ENCODE assay signal across 18 mouse cellular contexts in genomic region chr13:113489951-113490822, GRCm38 (mm10).
DNase-seq lines count a peak whose midpoint lies in the region; ATAC-seq and TF ChIP-seq lines count a peak whose summit lies in the region.
"Had no signal": no experiment of that assay in that cellular context is flagged by ENCODE, and none has a peak within 500 bp of the region (broad histone marks: within the 10 kb centered on the region; RNA-seq: fewer than 3 reads in every experiment).

No protein-coding gene starts in this region.

- 0 out of 2 replicates have a peak, but pooled peaks cover 8% of the 10 kb centered on the region for H3K4me1 ChIP-seq in lung, embryonic 14.5 days (ENCODE audit: insufficient read depth)
- peaks cover 12% of the 10 kb centered on the region for H3K4me1 ChIP-seq in lung, embryonic 16.5 days (replicated peaks; ENCODE audit: control insufficient read depth, insufficient read depth, low read length)
- H3K4me1 ChIP-seq: liver, embryonic 13.5 days had no signal

- H3K9ac ChIP-seq in lung, embryonic 14.5 days = no peak overlapping the region
- no peak overlapping the region for H3K9ac ChIP-seq in lung, embryonic 16.5 days (ENCODE audit: low read length)
- H3K9ac ChIP-seq: embryonic facial prominence, embryonic 15.5 days; hindbrain, embryonic 14.5 days; liver, embryonic 13.5 days had no signal

- no peak overlapping the region for H3K4me3 ChIP-seq in lung, embryonic 14.5 days (ENCODE audit: low read depth, low read length)
- no peak overlapping the region for H3K4me3 ChIP-seq in lung, embryonic 16.5 days (ENCODE audit: low read length)
- H3K4me3 ChIP-seq: embryonic facial prominence, embryonic 15.5 days; liver, embryonic 13.5 days had no signal

- WGBS in lung, embryonic 14.5 days = 53% methylated on average over 6 of the region's 6 CpGs
- WGBS in lung, embryonic 16.5 days = 51% methylated on average over 6 of the region's 6 CpGs

- ATAC-seq in lung, embryonic 14.5 days (ENCODE audit: insufficient read depth) = peak; percentile 30; the same call in 1 of the 2 replicates
- peak; percentile 32; the same call in 1 of the 2 replicates for ATAC-seq in lung, embryonic 16.5 days (ENCODE audit: low read depth)
- ATAC-seq: forebrain, embryonic 16.5 days; Patski had no signal

- no peaks in the 10 kb centered on the region for H3K9me3 ChIP-seq in lung, embryonic 14.5 days (ENCODE audit: low read depth, low read length)
- peaks cover 3% of the 10 kb centered on the region; the same call in 1 of the 2 replicates for H3K9me3 ChIP-seq in lung, embryonic 16.5 days (ENCODE audit: control insufficient read depth, low read length)
- H3K9me3 ChIP-seq: embryonic facial prominence, embryonic 15.5 days; liver, embryonic 13.5 days had no signal

- TF ChIP-seq CTCF in lung, embryonic 14.5 days (IDR thresholded peaks at IDR 0.05; ENCODE audit: low read depth) = no peak

- no peak overlapping the region for H3K27ac ChIP-seq in lung, embryonic 14.5 days (ENCODE audit: low read depth)
- no peak overlapping the region for H3K27ac ChIP-seq in lung, embryonic 16.5 days (ENCODE audit: low read length)
- H3K27ac ChIP-seq: embryonic facial prominence, embryonic 15.5 days; hindbrain, embryonic 14.5 days; liver, embryonic 13.5 days had no signal

- peak; percentile 42 to 50 for DNase-seq in heart, adult 18-20 months
- DNase-seq in heart, postnatal 4 days = no peak
- DNase-seq in lung, embryonic 14.5 days = peak; percentile 39
- no peak for DNase-seq in lung, postnatal 25 days (ENCODE audit: low spot score)
- DNase-seq in left cerebral cortex, adult 11 months (ENCODE audit: low spot score) = no peak
- DNase-seq in right cerebral cortex, postnatal 36 days (ENCODE audit: low spot score in 2 of 2) = no peak
- DNase-seq: adrenal gland, adult 2 months; cerebellum, postnatal 36 days; kidney, adult 2 months; liver, embryonic 13.5 days; right cerebral cortex, postnatal 14 days; thymus, postnatal 14 days had no signal

- no peaks in the 10 kb centered on the region for H3K27me3 ChIP-seq in lung, embryonic 14.5 days (ENCODE audit: insufficient read depth, low read length)
- H3K27me3 ChIP-seq in lung, embryonic 16.5 days (ENCODE audit: control insufficient read depth, insufficient read depth, low read depth, low read length) = no peaks in the 10 kb centered on the region
- H3K27me3 ChIP-seq: CH12.LX; embryonic facial prominence, embryonic 15.5 days; liver, embryonic 13.5 days; Patski had no signal

- H3K36me3 ChIP-seq in lung, embryonic 14.5 days (ENCODE audit: insufficient read depth) = no peaks in the 10 kb centered on the region
- no peaks in the 10 kb centered on the region for H3K36me3 ChIP-seq in lung, embryonic 16.5 days (ENCODE audit: control insufficient read depth, insufficient read depth, low read length)
- H3K36me3 ChIP-seq: embryonic facial prominence, embryonic 15.5 days; liver, embryonic 13.5 days had no signal

- H3K4me2 ChIP-seq in lung, embryonic 14.5 days = no peak overlapping the region
- H3K4me2 ChIP-seq in lung, embryonic 16.5 days (ENCODE audit: low read depth, low read length) = no peak overlapping the region
- H3K4me2 ChIP-seq: embryonic facial prominence, embryonic 15.5 days; hindbrain, embryonic 14.5 days; liver, embryonic 13.5 days had no signal

Comparison
In these comparisons a context has a peak if more than half of its experiments do, and no peak if none do; other contexts are left out.
1. DNase-seq: peak in heart, adult 18-20 months (2 of 2) and lung, embryonic 14.5 days (single experiment); none in heart, postnatal 4 days (single experiment), lung, postnatal 25 days (single experiment), left cerebral cortex, adult 11 months (single experiment) and right cerebral cortex, postnatal 36 days (0 of 2).